Mouse (Mus musculus) retina, postnatal 1 day (tissue): ENCODE measurements around the gene Dars2.

Source experiments
- DNase-seq: peaks from one replicate; pipeline ENCODE4 v3.0.0-alpha.2; 2012

Dars2 gene

GRCm38 (mm10) chr1:161070352-161071271 lies at the start of gene Dars2, which contains the start of gene Cenpl:
Dars2 (minus strand) TSS chr1:161070658.
Cenpl (plus strand) TSS chr1:161070713.
- peak; percentile 99 for DNase-seq

DNA sequence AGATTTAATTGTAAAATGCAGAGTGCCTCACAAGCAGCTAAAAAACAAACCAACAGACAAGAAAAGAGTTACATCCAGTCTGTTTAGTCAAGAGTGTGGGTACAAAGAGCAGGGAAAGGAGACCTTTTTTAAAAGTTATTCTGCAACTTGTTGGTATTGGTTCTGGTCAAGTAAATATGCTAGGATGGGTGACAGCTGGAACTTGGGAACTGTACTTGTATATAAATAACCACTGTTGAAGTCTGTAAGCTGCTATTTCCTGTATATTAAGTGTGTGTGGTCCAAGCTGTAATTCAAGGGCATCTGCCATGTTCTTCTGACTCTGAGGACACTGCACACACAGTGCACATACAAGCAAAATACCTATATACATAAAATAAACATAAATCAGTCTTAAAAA lies 44.1 kb upstream of the Dars2 start:
- no peak for DNase-seq

DNA sequence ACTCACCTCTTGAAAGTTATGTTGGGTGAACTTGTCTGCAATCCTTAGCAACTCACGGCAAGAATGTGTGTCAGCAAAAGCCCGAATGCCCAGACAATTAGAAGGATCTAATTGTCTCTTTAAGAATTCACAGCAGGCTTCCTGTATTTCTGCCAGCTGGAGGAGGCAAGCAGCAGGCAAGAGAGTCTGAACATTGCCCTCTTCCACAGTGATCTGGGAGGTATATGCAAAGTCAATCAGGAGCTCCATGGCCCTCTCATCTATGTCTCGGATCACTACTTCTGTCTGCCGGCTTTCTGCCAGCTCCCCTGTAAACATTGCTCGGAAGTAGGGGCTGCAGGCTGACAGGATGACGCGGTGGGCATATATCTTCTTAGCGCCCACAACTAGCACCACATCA lies 38.8 kb upstream of the Dars2 start:
- DNase-seq: no peak

DNA sequence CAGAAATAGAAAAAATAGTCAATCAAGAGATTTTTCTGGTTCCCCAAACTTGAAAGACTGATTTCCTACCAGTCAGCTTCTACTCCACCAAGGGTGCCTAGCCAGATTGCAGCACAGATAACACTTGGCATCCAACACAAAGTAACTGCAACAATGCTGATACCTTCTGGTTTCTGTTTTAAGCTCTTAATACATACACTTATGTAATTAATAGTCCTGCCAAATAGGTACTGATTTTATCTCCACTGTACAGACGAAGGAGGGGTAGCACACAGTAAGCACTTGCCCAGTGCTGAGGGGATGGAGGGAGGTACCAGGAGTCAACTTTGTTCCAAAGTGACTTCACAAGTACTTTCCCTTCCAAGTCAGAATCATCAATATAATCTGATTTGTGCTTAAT lies 33.4 kb upstream of the Dars2 start:
- DNase-seq: no peak

- DNase-seq: no peak
Measured at GRCm38 (mm10) chr1:161099721-161100405, 29.4 kb upstream of the Dars2 start.

DNA sequence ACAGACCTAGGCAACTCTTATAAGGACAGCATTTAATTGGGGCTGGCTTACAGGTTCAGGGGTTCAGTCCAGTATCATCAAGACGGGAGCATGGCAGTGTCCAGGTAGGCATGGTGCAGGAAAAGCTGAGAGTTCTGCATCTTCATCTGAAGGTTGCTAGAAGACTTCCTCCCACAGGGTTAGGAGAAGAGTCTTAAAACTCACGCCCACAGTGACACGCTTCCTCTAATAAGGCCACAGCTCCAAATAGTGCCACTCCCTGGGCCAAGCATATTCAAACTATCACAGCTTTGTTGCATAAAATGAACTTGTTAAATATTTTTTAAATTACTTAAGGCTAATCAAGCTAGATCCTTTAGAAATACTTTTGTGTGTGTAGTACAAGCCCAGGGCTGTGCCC lies 6.8 kb upstream of the Dars2 start:
- DNase-seq: no peak

- no peak for DNase-seq
Measured at GRCm38 (mm10) chr1:161076238-161076637, 5.8 kb upstream of the Dars2 start.

- DNase-seq: no peak
Measured at GRCm38 (mm10) chr1:161071272-161071620, 788 bp upstream of the Dars2 start.

DNA sequence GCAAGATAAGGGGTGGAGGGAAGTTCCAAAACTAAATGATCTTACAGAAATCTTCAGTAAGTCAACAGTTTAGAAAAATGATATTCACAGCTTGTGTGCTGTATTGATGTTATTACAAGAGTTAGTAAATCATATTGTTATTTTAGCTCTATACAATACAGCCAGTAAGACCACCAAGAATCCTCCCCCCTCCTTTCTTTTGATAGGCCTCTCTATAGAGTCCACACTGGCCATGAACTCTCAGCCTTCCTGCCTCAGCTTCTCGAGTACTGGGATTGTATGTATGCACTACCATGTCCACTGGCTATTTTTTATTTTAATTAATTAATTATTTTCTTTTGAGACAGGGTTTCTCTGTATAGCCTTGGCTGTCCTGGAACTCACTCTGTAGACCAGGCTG lies 7.1 kb downstream of the Dars2 start:
- DNase-seq: no peak

DNA sequence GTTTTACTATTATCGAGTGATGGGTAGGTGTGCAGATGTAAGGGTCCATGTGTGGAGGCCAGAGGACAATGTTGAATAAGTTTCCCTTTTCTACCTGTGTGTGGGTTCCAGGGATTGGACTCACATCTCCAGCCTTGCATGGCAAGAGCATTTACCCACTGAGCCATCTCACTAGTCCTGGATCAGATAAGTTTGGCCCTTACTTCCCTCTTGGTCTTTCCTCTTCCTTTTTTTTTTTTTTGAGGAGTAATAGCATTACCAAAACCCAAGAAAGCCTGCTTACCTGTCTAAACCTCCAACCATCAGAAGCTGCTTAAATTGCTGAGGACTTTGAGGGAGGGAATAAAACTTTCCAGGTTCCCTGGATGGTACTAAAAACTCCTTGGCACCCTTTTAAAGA lies 13.3 kb downstream of the Dars2 start:
- DNase-seq: no peak

DNA sequence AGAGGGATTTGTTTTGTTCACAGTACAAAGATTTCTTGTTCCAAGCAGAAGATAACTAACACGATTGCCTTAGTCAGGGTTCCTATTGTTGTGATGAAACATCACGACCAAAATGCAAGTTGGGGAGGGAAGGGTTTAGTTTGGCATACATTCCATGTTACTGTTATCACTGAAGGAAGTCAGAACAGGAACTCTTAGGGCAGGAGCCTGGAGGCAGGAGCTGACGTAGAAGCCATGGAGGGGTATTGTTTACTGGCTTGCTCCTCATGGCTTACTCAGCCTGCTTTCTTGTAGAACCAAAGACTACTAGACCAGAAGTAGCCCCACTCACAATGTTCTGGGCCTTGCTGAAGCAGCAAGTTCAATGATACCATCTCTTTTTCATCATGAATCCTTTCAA lies 23.5 kb downstream of the Dars2 start:
- DNase-seq: no peak

DNA sequence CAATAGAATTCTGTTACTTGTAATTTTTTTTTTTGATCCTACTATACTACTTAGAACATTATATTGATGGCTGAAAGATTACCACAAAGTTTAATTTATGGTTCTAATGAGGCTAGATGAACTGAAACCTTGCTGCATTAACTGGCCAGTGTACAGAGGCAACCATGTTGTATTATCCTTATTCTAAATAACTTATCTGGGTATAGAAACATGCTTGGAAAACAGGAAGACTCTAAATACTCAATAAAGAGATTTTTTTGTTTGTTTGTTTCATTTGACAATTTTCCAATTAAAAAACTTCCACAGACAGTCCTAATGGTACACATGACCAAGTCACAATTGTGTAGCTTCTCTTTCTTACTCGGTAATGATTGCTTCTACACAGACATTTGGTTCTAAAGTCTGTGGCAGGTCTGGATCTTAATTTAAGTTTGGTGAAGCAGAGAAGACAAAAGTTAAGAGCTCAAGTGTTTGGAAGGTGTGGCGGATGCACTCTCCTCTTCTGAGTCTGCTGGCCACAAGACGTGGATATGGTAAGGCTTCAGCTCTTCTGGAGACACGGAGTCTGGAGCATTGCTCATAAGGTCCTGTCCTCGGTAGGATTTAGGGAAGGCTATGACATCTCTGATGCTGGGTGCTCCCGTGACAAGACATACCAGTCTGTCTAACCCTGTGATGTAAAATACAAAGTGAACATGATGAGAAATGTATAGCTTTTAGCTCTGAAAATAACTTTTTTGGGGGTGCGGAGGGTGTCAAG lies 29.0 kb downstream of the Dars2 start:
- DNase-seq: no peak

GRCm38 (mm10) chr1:161040855-161041254 lies 29.6 kb downstream of the Dars2 start:
- DNase-seq: no peak

- DNase-seq: no peak
Measured at GRCm38 (mm10) chr1:161040426-161040770, 30.1 kb downstream of the Dars2 start.

GRCm38 (mm10) chr1:161039741-161040425 lies 30.6 kb downstream of the Dars2 start:
- peak; percentile 50 for DNase-seq

DNA sequence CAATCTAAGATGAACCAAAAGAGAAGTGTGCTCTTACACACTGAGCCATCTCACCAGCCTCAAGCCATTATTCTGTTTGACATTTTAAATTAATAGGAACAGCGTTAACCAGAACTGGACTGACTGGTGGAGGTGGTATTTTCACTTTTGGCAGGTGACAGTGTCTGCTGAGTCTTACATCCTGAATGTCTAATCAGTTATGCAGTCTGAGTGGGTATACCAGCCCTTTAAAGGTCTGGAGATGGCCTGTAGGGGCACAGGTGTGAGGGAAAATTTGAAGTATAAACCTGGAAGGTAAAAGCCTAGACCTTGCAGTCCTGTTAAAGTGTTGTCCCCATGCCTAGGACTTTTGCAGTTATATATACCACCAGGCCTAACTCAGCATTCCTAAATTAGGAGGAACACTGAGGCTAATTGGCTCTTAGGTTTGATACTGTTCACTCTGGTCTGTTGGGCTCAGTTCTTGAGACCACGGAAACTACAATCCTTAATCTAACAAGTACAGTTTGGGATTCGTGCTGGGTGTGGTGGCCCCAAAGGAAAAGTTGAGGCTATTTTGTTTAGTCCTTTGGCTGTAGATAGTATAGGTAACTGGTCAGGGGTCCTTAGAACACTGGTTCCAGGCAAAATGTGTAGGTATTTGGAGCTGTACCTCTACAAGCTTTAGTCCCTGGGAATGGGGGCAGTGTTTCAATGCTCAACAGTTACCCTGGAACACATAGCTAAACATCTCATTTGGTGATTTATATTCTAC lies 31.3 kb downstream of the Dars2 start:
- no peak for DNase-seq

GRCm38 (mm10) chr1:161038004-161038403 lies 32.5 kb downstream of the Dars2 start:
- DNase-seq: no peak

- DNase-seq: no peak
Measured at GRCm38 (mm10) chr1:161037599-161037998, 32.9 kb downstream of the Dars2 start.

DNA sequence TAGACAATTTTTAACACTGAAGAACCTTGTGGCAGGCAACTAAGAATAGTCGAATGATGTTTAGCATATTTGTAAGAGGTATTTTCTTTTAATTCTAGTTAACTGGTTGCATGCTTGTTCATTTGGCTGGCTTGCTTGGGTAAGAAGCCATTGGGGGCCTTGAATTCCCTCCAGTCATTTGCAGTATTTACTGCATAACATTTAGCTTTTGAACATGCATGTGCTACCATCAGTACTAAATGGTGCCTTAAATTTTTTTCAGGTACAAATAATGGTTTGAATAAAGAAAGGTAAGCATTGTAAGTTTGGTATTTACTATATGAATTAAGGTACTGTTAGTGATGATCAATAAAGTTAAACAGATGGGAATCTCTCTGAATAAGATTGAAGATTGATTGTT lies 33.4 kb downstream of the Dars2 start:
- no peak for DNase-seq

DNA sequence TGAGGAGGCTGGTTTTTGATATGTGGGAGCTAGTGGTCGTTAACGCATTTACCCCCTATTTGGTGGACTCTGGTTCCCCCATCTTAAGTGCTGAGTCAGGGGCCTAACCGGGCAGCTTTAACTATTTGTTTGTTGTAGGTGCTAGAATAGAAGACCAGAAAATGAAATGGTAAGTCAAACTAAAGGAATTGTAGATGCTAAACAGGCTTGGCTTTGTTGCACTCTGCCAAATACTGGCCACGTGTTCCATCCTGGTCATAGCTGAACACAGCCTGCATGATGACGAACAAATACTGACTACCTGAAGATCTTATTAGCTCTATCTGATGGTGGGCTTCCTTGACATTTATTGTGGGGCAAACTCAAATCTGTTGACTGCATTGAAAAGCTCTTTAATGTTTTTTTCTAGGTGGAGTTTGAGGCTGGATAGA lies 34.0 kb downstream of the Dars2 start:
- DNase-seq: peak; percentile 9

DNA sequence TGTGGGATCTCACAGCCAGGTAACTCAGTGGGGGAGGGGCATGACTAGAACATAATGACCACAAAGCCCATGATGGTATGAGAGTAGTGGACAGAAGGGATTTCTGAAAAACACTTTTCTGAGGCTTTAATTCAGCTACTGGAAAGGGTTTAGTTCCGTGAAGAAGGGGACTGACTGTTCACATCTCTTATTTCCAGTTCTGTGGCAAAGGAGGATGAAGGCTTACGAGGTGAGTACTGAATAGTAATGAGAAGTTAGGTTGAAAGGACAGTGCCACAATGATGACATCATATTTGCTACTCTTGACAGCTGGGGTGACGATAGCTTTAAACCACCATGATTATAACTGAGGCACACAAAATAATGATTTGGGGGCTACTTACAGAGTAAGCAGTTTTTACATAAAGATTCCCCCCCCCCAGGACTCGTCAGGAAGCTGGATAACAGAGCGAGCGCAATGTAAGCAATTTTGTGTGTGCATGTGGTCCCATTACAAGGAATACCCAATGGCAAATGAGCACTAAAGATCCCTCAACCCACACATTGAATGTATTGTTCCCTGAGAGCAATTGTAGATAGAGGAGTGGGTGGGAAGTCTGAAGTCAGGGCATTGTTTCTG lies 34.6 kb downstream of the Dars2 start:
- DNase-seq: no peak

- no peak for DNase-seq
Measured at GRCm38 (mm10) chr1:161035281-161035785, 35.1 kb downstream of the Dars2 start.
